Mouse (Mus musculus) gastrocnemius, postnatal 36 days (tissue): Measurements from ENCODE around the gene Ccdc124. TPM values are rescaled to one million over a fixed set of nuclear protein-coding genes. Genes with fewer than 3 reads are reported as not detected.
"Not testable (repeated sequence)": the region's sequence is repeated elsewhere in the genome, so short reads cannot be mapped to it uniquely, and the experiment has no call there.

Experiments
- DNase-seq, 2 experiments: peaks; one replicate each; pipeline ENCODE4 v3.0.0; 2022
- intact Hi-C: fragments of 180-260 bp; cut with DNase I; formaldehyde crosslinking; loops from one replicate; pipeline ENCODE4 v1.15.1; 2025
- microRNA-seq, 2 experiments: library from miRNA; unstranded; fragments of <30 nt; microRNA quantifications; one replicate each; pipeline ENCODE4 v1.2.0; 2021
- total RNA-seq, 2 experiments: library from RNA; stranded (reverse); gene quantifications; 2 replicates each; pipeline ENCODE4 v1.2.3; 2021

Ccdc124 gene
- total RNA-seq, 2 experiments from 2014 or later, result 56.2 to 64.3 TPM

DNA sequence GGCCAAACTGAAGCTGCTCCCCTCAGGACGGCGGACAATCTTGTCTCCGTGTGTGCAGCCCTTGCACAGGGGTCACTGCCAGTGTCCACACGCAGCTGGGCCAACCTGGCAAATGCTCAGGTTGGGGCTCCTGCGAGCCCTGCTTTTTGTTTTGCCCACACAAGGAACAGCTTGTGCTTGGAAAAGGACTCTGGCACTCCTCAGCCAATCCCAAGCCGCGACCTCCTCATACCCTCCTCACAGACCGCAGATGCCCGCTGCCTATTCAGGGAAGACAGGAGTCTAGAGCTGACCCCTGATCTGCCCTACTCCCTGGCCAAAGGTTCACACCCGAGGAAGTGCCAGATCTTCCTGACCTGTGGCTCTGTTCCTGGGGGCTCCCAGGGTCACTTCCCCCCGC lies 41.4 kb downstream of the Ccdc124 start:
- peak in 1 of 2 experiments; percentile 67 for DNase-seq
- intact Hi-C loops, result no loop called here

- DNase-seq, result peak; percentile 58 to 60
- intact Hi-C loops, result no loop called here
Observed at GRCm38 (mm10) chr8:70831517-70831916, 42.2 kb downstream of the Ccdc124 start.

DNA sequence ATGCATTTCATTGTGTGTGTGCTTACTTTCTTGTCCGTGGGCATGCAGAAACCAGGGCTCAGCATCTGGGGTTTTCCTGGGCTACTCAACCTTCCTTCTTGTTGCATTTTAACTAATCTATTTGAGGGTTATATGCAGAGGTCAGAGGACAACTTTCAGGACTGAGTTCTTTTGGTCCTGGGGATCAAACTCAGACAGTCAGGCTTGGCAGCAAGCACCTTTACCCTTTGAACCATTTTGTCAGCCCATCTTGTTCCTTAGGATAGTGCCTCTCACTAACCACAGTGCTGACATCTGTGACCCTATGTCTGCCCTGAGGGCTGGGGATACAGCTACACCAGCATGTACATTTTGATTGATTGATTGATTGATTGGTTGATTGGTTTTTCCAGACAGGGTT lies 45.9 kb downstream of the Ccdc124 start:
- no peak for DNase-seq
- intact Hi-C loops, result no loop called here

GRCm38 (mm10) chr8:70827010-70827409 lies 46.7 kb downstream of the Ccdc124 start:
- intact Hi-C loops, result no loop called here
- DNase-seq, result no peak

DNA sequence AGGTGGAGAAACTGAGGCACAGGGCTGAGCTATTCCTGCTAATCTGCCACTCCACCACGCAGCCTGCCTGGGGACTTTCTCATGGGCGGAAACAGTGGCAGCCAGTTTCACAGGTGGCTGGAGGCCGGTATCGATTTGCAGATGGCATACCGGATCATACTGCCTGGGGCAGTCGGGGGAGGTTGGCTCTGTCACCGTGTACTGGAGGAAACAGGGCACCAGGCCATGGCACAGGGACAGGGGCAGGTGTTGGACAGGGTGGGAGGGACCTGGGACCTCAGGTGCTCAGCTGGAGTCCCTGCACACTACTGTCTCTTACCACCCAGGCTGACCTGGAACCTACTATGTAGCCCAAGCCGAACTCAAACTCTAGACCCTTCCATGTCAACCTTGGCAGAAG lies 47.9 kb downstream of the Ccdc124 start:
- intact Hi-C loops, result no loop called here
- DNase-seq, result peak in 1 of 2 experiments; percentile 50

GRCm38 (mm10) chr8:70823802-70824201 lies 49.9 kb downstream of the Ccdc124 start:
- intact Hi-C loops, result no loop called here

DNA sequence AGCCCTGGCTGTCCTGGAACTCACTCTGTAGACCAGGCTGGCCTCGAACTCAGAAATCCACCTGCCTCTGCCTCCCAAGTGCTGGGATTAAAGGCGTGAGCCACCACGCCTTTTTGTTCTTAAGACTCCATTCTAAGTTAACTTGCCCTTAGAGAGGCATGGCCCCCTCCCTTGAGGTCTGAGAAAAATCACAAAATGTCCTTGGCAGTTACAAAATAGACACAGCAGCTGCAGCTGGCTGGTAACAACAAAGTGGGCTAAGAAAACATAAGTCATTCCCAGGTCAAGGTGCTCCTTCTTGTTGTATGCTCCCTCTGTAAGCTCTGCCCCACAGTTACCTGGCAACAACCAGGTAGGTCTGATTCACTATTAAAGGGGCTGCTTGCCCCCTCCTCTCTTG lies 51.1 kb downstream of the Ccdc124 start:
- DNase-seq, intact Hi-C loops: not testable (repeated sequence)

More at GRCm38 (mm10) chr8:70823802-70824201, 49.9 kb downstream of the Ccdc124 start:
- no peak for DNase-seq

- intact Hi-C loops, result loop anchor here (1.0 kb wide), 1 partner anchor 19 kb away; no protein-coding TSS in a partner anchor
- no peak for DNase-seq
Observed at GRCm38 (mm10) chr8:70821992-70822391, 51.7 kb downstream of the Ccdc124 start.

- peak; percentile 63 to 69 for DNase-seq
- intact Hi-C loops, result loop anchor here (1.0 kb wide), 1 partner anchor 20 kb away; no protein-coding TSS in a partner anchor
Observed at GRCm38 (mm10) chr8:70821399-70821962, 52.3 kb downstream of the Ccdc124 start.

DNA sequence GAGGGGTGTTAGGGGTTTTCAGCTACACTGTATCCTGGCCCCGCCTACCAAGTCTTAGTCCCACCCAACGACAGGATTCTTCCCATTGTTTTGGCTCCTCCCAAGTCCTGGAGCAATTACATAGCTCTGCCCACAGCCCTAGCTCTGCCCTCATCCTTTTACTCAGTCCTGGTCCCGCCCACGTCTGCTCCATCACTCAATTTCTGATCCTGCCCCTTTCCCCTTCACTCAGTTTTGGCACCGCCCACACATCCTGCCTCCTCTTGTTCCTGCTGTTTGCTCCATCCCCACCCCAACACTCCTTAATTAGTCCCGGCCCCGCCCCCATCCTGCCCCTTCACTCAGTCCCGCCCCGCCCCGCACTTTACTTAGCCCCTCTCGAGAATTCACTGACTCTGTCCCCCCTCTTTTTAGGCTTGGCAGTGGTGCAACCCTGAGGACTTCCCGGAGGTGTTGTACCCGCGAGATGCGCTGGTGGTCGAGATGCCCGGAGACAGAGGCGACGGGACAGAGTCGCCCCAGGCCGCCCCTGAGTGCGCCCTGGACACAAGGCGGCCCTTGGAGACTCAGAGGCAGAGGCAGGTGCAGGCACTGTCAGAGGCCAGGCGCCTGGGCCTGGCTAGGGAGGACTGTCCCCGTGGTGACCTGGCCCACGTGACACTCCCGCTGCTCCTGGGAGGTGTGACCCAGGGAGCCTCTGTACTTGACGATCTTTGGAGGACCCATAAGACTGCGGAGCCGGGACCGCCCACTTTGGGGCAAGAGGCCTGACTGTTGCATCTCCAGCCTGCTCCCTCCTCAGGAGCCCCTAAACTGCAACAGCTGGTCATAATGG lies 53.4 kb downstream of the Ccdc124 start:
- intact Hi-C loops, result no loop called here
- DNase-seq, result peak in 1 of 2 experiments; percentile 71

Small RNA genes within 50 kb of the gene (microRNA-seq; reads per million reads assigned to microRNA genes)
- gene Mir7067, result 0 reads per million in 2 experiments

Other genes with a start within 250 kb of the Ccdc124 start
- under 1 TPM in 1 of 2 experiments, not detected in 1; 0.18 TPM for gene Gdf15, start 241.5 kb downstream of the Ccdc124 start, total RNA-seq
- gene Pgpep1, start 213.5 kb downstream of the Ccdc124 start, total RNA-seq, result 10 to 100 TPM; 11.1 to 15.9 TPM
- gene Lsm4, start 200.7 kb downstream of the Ccdc124 start, total RNA-seq, result 10 to 100 TPM; 54.9 to 63.3 TPM
- 10 to 100 TPM; 60.6 to 77.9 TPM for gene Jund, start 175.0 kb downstream of the Ccdc124 start, total RNA-seq
- under 1 TPM in 1 of 2 experiments, not detected in 1; 0.05 TPM for gene Iqcn, start 170.5 kb downstream of the Ccdc124 start, total RNA-seq
- gene Gm3336, start 155.4 kb downstream of the Ccdc124 start, total RNA-seq, result not detected
- gene Pde4c, start 150.2 kb downstream of the Ccdc124 start, total RNA-seq, result 1 to 10 TPM; 1.9 to 2.1 TPM
- 10 to 100 TPM; 36.8 to 37.3 TPM for gene Rab3a, start 119.3 kb downstream of the Ccdc124 start, total RNA-seq
- 10 to 100 TPM; 20.7 to 21.4 TPM for gene Mpv17l2, start 113.0 kb downstream of the Ccdc124 start, total RNA-seq
- gene Pik3r2, start 97.2 kb downstream of the Ccdc124 start, total RNA-seq, result 10 to 100 TPM; 14.3 to 16.1 TPM
- gene Mast3, start 68.9 kb downstream of the Ccdc124 start, total RNA-seq, result 1 to 10 TPM; 2.9 to 4.1 TPM
- under 1 TPM in 1 of 2 experiments, not detected in 1; 0.15 TPM for gene Il12rb1, start 65.5 kb downstream of the Ccdc124 start, total RNA-seq
- gene Arrdc2, start 34.2 kb downstream of the Ccdc124 start, total RNA-seq, result 10 to 100 TPM; 47.9 to 92.8 TPM
- 10 to 100 TPM; 12.8 to 18.3 TPM for gene Kcnn1, start 10.7 kb downstream of the Ccdc124 start, total RNA-seq
- under 1 TPM in 1 of 2 experiments, not detected in 1; 0.10 TPM for gene Slc5a5, start 18.8 kb upstream of the Ccdc124 start, total RNA-seq
- gene Rpl18a, start 23.5 kb upstream of the Ccdc124 start, total RNA-seq, result 100 to 1,000 TPM; 802 to 969 TPM
- 10 to 100 TPM in 1 of 2 experiments, 1 to 10 TPM in 1; 9.6 to 15.6 TPM for gene Map1s, start 32.0 kb upstream of the Ccdc124 start, total RNA-seq